Mouse (Mus musculus): Measurements from ENCODE around the gene Shc2.

Shc2 gene

DNA sequence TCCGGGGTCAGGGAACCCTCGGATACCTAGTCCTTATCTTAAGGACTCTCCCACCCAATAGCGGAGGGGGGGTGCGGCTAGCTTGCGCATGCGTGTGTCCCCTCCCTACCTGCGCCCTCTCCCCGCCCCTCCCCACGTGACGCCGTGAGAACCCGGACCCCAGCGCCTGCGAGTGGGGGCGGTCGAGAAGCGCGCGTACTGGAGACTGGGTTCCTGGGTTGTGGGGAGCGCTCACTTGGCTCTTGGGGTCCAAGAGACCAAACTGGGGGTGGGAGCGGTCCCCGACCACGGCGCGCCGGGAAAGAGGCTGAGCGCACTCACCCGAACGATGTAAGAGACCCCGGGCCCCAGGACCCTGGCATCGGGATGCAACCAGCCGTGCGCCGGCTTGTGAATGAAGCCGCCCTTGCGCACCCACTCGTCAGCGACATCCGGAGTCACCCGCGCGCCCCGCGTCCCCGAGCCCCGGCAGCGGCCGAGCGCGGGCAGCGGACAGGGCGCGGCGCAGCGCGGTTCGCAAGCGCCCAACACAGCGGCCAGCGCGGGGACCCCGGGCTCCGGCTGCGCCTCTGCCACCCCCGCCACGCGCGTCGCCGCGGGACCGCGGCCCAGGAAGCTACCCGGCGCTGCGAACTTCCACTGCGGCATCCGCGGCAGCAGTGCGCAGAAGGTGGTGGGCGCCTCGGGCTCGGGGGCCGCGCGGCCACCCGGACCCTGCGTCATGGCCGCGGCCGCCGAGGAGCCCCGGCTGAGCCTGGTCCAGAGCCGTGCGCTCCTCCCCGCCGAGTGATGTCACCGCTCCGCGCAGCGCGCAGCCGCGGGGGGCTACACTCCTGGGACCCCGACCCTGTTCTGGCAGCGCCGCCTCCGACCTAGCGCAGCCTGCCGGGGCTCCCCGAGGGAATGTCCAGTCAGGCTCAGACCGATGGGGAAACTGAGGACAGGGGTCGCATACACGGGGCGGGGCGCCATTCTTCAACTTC, at the start of gene Shc2:
Gene Shc2, minus strand, starts transcription at position 791 of the 983 bp plus-strand sequence.
- DNase-seq (ENCODE audit: extremely low read depth, insufficient read length, low spot score), result no peak

- no peak for DNase-seq (ENCODE audit: extremely low read depth, insufficient read length, low spot score)
These were observed 49.8 kb upstream of the Shc2 start for GRCm38 (mm10) chr10:79687513-79687912.

DNA sequence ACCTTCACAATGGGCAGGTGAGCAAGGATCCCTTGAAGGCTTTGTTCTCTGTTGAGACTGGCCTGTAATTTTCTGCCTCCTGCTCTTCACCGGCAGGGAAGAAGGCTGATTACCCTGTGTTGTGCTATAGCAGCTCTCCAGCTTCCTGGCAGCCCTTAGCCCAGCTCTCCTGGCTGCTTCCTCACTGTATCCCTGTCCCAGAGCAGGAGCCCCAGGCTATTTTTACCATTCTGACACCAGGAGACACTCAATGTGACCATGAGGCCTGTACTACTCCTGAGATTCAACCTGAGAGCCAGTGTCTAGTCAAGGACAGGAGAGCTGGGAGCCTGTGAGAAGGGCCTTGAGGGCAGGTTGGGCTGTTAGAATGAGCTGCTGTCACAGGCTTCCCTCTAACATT, 49.0 kb upstream of the Shc2 start:
- DNase-seq (ENCODE audit: extremely low read depth, insufficient read length, low spot score), result no peak

DNA sequence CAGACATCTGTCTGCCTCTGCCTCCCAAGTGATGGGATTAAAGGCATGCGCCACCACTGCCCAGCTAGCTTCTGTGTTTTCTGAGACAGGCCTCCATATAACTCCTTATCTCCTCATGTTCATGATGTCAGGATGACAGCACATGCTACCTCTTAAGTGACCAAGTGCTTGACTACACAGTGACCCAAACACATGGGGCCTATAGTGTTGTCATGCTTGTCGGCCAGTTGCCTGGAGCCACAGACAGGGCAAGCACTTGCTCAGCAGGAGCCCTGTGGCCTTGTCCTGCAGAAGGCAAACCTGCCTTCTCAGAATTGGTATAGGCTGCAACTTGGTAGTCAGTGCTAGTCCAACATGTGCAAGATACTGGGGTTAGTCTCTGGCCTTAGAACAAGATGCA, 48.5 kb upstream of the Shc2 start:
- no peak for DNase-seq (ENCODE audit: extremely low read depth, insufficient read length, low spot score)

- no peak for DNase-seq (ENCODE audit: extremely low read depth, insufficient read length, low spot score)
These were observed 47.3 kb upstream of the Shc2 start for GRCm38 (mm10) chr10:79684770-79685600.

DNA sequence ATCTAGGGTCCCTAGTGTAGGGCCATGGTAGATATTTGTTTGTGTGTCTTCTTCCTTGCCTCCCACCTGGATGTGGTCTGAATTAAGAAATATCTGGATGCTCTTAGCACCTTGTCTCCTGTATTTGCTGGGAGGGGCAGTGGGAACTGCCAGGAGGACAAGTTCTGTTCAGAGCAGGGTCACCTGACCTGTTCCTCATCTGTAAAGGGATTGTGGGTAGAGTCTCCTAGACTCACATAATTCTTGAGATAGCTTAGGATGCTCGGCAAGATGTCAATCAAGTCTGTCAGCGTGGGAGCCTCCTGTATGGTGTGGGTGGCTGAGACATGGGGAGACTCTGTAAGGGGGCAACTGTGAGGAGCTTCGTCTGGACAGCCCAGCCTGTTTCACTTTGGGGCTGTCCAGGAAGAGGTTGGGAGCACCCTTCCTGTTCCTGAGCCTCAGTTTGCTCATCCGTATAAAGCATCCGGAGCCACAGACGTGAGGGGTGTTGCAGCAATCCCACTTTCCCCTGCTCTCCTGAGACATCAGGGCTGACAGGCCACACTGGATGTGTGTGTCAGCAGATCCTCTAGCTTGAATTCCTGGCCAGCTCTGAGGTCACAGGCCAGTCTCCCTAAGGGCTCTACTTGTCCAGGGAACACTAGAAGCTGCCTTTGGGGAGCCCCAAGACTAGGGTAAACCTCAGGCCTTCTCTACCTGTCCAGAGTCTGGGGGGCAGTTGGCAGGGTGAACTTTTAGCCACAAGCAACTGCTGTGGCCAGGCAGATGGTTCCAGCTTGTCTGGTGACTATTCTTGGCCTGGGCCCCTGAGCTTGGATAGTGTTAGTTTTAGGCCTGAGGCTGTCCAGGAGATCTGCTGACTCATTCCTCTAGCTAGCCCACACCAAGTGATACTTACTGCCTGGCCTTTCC, 46.3 kb upstream of the Shc2 start:
- peak; percentile 70 for DNase-seq (ENCODE audit: extremely low read depth, insufficient read length, low spot score)

GRCm38 (mm10) chr10:79682916-79683582, 45.3 kb upstream of the Shc2 start:
- DNase-seq (ENCODE audit: extremely low read depth, insufficient read length, low spot score), result peak; percentile 75

GRCm38 (mm10) chr10:79682551-79682915, 44.8 kb upstream of the Shc2 start:
- DNase-seq (ENCODE audit: extremely low read depth, insufficient read length, low spot score), result peak; percentile 58

DNA sequence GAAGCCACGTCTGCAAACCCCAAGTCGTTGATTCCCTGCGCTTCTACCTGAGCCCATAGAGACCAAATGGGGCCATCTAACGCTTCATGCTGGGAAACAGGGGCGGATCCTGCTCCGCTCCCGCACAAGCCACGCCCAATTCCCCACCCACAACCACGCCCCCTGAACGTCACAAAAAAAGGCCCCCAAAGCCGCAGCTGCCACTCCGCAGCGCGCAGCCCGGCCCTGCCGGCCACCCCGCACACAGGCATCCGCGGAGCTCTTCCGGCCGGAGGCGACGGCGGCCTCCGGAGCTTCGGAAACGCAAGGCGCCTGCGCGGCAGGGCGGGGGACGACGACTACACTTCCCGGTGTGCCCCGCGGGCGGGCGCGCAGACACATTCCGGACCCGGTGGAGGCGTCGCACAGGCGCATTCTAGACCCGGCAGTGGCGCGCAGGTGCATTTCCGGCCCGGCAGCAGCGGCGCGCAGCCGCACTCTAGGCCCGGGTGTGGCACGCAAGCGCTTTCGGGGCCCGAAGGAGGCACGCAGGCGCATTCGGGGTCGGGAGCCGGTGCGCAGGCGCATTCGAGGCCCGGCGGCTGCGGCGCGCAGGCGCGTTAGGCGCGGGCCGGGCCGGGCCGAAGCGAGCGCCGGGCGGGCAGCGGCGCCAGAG, 44.0 kb upstream of the Shc2 start, which contains the start of gene Cdc34:
Gene Cdc34, plus strand, starts transcription at position 605 of the 655 bp plus-strand sequence.
- peak; percentile 100 for DNase-seq (ENCODE audit: extremely low read depth, insufficient read length, low spot score)

GRCm38 (mm10) chr10:79680606-79681495, 43.1 kb upstream of the Shc2 start:
- DNase-seq (ENCODE audit: extremely low read depth, insufficient read length, low spot score), result no peak

DNA sequence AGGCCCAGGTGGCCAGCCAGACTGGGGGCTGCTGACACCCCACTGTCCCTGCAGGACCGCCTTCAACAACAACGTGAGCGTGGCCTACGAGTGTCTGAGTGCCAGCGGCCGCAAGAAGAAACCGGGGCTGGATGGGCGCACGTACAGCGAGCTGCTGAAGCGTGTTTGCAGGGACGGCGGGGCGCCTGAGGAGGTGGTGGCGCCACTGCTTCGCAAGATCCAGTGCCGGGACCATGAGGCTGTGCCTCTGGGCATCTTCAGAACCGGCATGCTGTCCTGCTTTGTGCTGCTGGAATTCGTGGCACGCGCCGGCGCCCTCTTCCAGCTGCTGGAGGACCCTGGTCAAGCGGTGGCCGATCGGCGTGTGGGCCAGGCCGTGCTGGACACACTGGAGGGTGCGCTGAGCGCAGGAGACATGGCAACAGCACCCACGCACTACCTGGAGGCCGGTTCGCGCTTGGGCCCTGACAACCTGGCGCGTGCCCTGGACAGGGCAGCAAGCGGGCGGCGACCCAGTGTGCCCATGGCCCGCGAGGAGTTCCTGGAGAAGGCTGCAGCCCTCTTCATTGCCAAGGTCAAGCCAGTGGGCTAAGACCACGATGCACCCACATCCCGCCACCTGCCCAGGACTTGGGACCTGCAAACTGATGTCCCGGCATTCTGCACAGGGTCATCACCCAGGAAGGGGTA, 37.8 kb upstream of the Shc2 start:
- DNase-seq (ENCODE audit: extremely low read depth, insufficient read length, low spot score), result no peak

DNA sequence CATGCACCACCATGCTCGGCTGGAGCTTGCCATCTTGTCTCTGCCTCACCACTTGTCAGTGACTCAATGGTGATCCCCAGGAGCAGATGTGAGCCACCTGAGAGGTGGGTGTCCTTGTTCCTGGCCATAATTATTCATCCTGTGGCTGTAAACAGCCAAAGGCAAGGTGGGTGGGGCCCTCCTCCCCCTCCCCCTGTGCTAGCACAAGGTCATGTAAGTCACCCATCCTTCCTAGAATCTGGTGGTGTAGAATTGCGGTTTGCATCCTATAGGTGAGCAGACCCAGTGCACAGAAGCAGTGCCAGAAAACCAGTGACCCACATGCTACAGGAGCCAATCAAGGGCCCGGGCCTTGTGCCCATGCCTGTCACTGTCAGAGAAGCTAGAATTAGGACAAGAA, 35.3 kb upstream of the Shc2 start:
- DNase-seq (ENCODE audit: extremely low read depth, insufficient read length, low spot score), result no peak

- DNase-seq (ENCODE audit: extremely low read depth, insufficient read length, low spot score), result no peak
These were observed 34.4 kb upstream of the Shc2 start for GRCm38 (mm10) chr10:79672088-79672455.

DNA sequence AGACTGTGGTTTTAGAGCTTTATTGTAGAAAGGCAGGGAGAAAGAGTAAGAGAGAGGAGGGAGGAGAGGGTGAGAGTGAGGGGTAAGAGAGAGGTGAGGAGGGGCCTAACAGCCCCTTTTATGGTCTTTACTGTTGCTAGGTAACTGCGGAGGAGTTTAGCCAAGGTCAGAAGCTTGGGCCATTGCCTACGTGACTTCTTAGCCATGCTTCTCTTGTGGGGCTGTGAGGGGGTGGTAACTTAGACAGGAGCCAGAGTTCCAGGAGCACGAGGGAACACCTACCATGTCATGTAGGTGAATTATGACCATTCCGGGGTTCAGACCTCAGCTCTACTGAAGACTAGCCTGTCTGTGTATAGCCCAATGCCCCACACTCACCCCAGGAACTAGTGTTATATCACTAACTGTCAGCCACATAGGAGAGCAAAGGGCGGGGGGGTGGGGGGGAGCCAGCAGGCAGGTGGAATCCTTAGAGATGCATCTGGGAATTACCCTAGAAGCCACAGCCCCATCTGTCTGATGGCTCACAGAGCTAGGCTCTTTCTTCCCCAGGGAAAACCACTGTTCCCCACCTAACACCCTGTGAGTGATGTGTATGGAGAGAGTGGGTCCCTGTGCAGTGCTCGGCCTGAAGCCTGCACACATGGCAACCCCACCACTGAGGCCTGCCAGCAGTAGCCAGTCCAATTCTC, 33.8 kb upstream of the Shc2 start:
- no peak for DNase-seq (ENCODE audit: extremely low read depth, insufficient read length, low spot score)

DNA sequence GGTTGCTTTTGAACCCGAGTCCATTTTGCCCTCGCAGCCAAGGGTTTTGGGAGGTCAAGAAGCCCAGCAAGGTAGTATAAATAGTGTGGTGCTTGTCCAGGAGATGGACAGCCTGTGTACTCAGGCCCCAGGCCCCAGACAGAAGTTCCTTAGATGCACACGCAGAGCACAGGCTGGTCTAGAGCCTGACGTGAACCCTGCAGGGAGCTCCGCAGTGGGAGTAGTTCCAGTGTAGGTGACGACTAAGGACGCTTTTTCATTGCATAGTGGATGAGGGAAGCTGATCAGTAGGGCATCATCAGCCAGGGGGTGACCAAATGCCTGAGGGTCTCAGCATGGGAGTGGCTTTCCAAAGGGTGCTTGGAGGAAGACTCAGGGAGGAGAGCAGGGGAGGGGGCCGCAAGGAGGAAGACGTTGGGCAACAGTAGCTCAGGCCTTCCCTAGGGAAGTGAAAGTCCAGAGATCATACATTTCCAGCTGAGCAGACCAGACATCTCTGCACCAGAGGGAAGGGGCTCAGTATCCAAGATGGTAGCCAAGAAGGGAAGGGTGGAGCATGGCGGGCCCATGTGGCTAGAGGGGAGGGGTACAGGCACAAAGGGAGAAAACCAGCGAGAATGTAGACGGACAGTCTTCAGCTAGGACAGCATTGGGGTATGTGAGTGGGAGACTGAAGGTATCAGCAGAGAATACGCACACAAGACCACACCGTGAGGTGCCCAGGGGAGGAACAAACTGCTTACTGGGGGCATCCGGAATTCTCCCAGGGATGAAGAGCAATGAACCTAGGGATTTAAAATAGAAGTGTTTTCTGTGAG, 32.6 kb upstream of the Shc2 start:
- no peak for DNase-seq (ENCODE audit: extremely low read depth, insufficient read length, low spot score)

- DNase-seq (ENCODE audit: extremely low read depth, insufficient read length, low spot score), result peak; percentile 81
These were observed 31.9 kb upstream of the Shc2 start for GRCm38 (mm10) chr10:79669576-79670057.
